9 mouse cellular contexts compared by ENCODE assay signal in the genomic region with DNA sequence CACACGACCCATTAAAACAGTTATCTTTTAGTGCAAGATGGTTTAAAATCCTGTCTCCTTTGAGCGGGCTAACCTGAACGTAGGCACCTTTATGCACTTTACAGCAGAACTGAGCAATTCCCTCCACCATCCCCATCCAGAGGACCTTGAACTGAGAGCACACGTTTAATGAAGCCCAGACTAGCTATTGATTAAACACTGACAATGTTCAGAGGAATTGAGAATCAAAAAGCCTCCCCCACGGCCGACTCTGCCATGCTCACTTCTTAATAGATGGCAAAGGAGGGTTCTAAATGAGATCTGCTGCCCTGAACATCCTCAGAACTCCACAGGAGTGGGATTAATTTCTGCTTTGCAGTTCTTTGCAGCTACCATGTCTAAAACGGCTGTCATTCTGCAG.
"Had no signal": no experiment of that assay in that cellular context is flagged by ENCODE, and none has a peak within 500 bp of the region (broad histone marks: within the 10 kb centered on the region; RNA-seq: fewer than 3 reads in every experiment).

No protein-coding gene starts in this region.

- DNase-seq: kidney, postnatal 10 days; left cerebral cortex, postnatal 4 days; lung, adult 18-20 months; thymus, adult 18-20 months; thymus, postnatal 14 days had no signal

- H3K27ac ChIP-seq: intestine, embryonic 15.5 days; limb, embryonic 13.5 days; liver, embryonic 14.5 days; neural tube, embryonic 13.5 days had no signal

- H3K4me2 ChIP-seq: intestine, embryonic 15.5 days; limb, embryonic 13.5 days; neural tube, embryonic 13.5 days had no signal

- H3K4me1 ChIP-seq: intestine, embryonic 15.5 days; limb, embryonic 13.5 days; neural tube, embryonic 13.5 days had no signal

- H3K9me3 ChIP-seq: intestine, embryonic 15.5 days; limb, embryonic 13.5 days; neural tube, embryonic 13.5 days had no signal

- H3K36me3 ChIP-seq: intestine, embryonic 15.5 days; limb, embryonic 13.5 days; neural tube, embryonic 13.5 days had no signal

- H3K4me3 ChIP-seq: intestine, embryonic 15.5 days; limb, embryonic 13.5 days; neural tube, embryonic 13.5 days had no signal

- H3K9ac ChIP-seq: intestine, embryonic 15.5 days; limb, embryonic 13.5 days; liver, embryonic 14.5 days; neural tube, embryonic 13.5 days had no signal

- H3K27me3 ChIP-seq: intestine, embryonic 15.5 days; limb, embryonic 13.5 days; neural tube, embryonic 13.5 days had no signal

- ATAC-seq: intestine, embryonic 15.5 days had no signal
